Mouse (Mus musculus) myocyte (in vitro differentiated cells): ENCODE results near the gene Rnf19b. TPM values are rescaled to one million over a fixed set of nuclear protein-coding genes. Genes with fewer than 3 reads are reported as not detected.

Experiments
- H3K27me3 ChIP-seq: one replicate; pipeline ENCODE4 v1.6.1; 2011; ENCODE audit not compliant: control insufficient read depth, insufficient read depth, insufficient read length
- H3K36me3 ChIP-seq: one replicate; pipeline ENCODE4 v1.6.1; 2011; ENCODE audit not compliant: control insufficient read depth, insufficient read depth
- H3K4me2 ChIP-seq: one replicate; pipeline ENCODE4 v1.6.1; 2011; ENCODE audit warnings: low read depth, control low read depth
- H3K4me3 ChIP-seq: one replicate; pipeline ENCODE4 v1.5.1; 2011; ENCODE audit warnings: mild to moderate bottlenecking, control low read depth, moderate library complexity
- H3K79me2 ChIP-seq: one replicate; pipeline ENCODE4 v1.6.1; 2011; ENCODE audit not compliant: control insufficient read depth, insufficient read depth
- H3ac ChIP-seq: one replicate; pipeline ENCODE4 v1.6.1; 2011; ENCODE audit not compliant: control insufficient read depth, insufficient read length
- CEBPB ChIP-seq: IDR thresholded peaks from 2 replicates; pipeline ENCODE4 v1.6.1; 2011; ENCODE audit warnings: mild to moderate bottlenecking, moderate library complexity; ENCODE audit not compliant: poor library complexity, insufficient read depth, severe bottlenecking
- E2F4 ChIP-seq: IDR thresholded peaks from one replicate; pipeline ENCODE4 v1.6.1; 2011; ENCODE audit warnings: mild to moderate bottlenecking, control low read depth, moderate library complexity; ENCODE audit not compliant: insufficient read depth
- MAX ChIP-seq: IDR thresholded peaks from one replicate; pipeline ENCODE4 v1.6.1; 2011; ENCODE audit warnings: low read depth, mild to moderate bottlenecking, control low read depth
- MYOD1 ChIP-seq, 3 experiments: IDR thresholded peaks; one replicate each; pipeline ENCODE4 v1.6.1; 2011; ENCODE audit warnings: control low read depth in 2 of 3, low read depth in 2 of 3, mild to moderate bottlenecking in 2 of 3, moderate library complexity in 1 of 3; ENCODE audit not compliant: insufficient read length in 2 of 3, control insufficient read depth in 1 of 3
- MYOG ChIP-seq, 3 experiments: IDR thresholded peaks; one replicate each; pipeline ENCODE4 v1.6.1; 2011; ENCODE audit warnings: control low read depth in 2 of 3, low read depth in 2 of 3, mild to moderate bottlenecking in 2 of 3; ENCODE audit not compliant: insufficient read length in 2 of 3, control insufficient read depth in 1 of 3, insufficient read depth in 1 of 3
- POLR2A ChIP-seq: IDR thresholded peaks from one replicate; pipeline ENCODE4 v1.6.1; 2011; ENCODE audit warnings: low read depth, mild to moderate bottlenecking, control low read depth, moderate library complexity; ENCODE audit not compliant: insufficient read length
- POLR2AphosphoS2 ChIP-seq: IDR thresholded peaks from one replicate; pipeline ENCODE4 v1.6.1; 2011; ENCODE audit warnings: low read depth, control low read depth; ENCODE audit not compliant: insufficient read length
- REST ChIP-seq: IDR thresholded peaks from one replicate; pipeline ENCODE4 v1.6.1; 2011; ENCODE audit warnings: mild to moderate bottlenecking, control low read depth, moderate library complexity; ENCODE audit not compliant: insufficient read depth, insufficient read length
- SRF ChIP-seq: IDR thresholded peaks from one replicate; pipeline ENCODE4 v1.6.1; 2011; ENCODE audit warnings: low read depth; ENCODE audit not compliant: control insufficient read depth, insufficient read length
- TCF12 ChIP-seq: IDR thresholded peaks from one replicate; pipeline ENCODE4 v1.6.1; 2011; ENCODE audit warnings: mild to moderate bottlenecking, control low read depth; ENCODE audit not compliant: poor library complexity, insufficient read depth, severe bottlenecking
- TCF3 ChIP-seq: IDR thresholded peaks from one replicate; pipeline ENCODE4 v1.6.1; 2011; ENCODE audit warnings: low read depth, control low read depth; ENCODE audit not compliant: insufficient read length
- USF1 ChIP-seq: IDR thresholded peaks from one replicate; pipeline ENCODE4 v1.6.1; 2011; ENCODE audit warnings: low read depth, mild to moderate bottlenecking, control low read depth, moderate library complexity
- polyA plus RNA-seq: library from polyadenylated mRNA; unstranded; fragments of >200 nt; fragmentation: generic; extraction: Trizol; gene quantifications from one replicate; pipeline ENCODE4 v1.2.1, GENCODE M21; 2012; ENCODE audit warnings: missing spikeins

Gene Rnf19b
- polyA plus RNA-seq, 1 experiment: 49.3 TPM

GRCm38 (mm10) chr4:129062281-129063075 lies 4.4 kb downstream of the Rnf19b start:
- Histone ChIP-seq H3K4me2 (no peak overlapping the region), H3K79me2 (peaks cover 86% of the 10 kb centered on the region), H3ac (no peak overlapping the region), H3K27me3 (no peaks in the 10 kb centered on the region), H3K4me3 (no peak overlapping the region), H3K36me3 (peaks cover 6% of the 10 kb centered on the region)
- no peak for TF ChIP-seq POLR2AphosphoS2

GRCm38 (mm10) chr4:129065688-129066236 lies 7.7 kb downstream of the Rnf19b start:
- no peak overlapping the region for H3ac ChIP-seq
- TF ChIP-seq POLR2AphosphoS2: no peak
- TF ChIP-seq MYOD1 (IDR thresholded peaks at IDR 0.05; ENCODE audit: control insufficient read depth in 1 of 3, insufficient read length in 2 of 3, low read depth in 2 of 3): no peak
- TF ChIP-seq E2F4: no peak
- no peak for TF ChIP-seq REST
- no peak for TF ChIP-seq CEBPB
- no peak for TF ChIP-seq USF1
- no peak for TF ChIP-seq POLR2A
- TF ChIP-seq TCF12: no peak

GRCm38 (mm10) chr4:129067638-129068415 lies 9.8 kb downstream of the Rnf19b start:
- TF ChIP-seq POLR2AphosphoS2 (no peak), POLR2A (no peak), USF1 (no peak), MYOD1 (IDR thresholded peaks at IDR 0.05; ENCODE audit: control insufficient read depth in 1 of 3, insufficient read length in 2 of 3, low read depth in 2 of 3) (no peak), SRF (no peak), CEBPB (no peak), MYOG (IDR thresholded peaks at IDR 0.05; ENCODE audit: control insufficient read depth in 1 of 3, insufficient read depth in 1 of 3, insufficient read length in 2 of 3, low read depth in 2 of 3) (no peak), E2F4 (no peak), TCF12 (no peak), REST (no peak), TCF3 (no peak), MAX (no peak)
- Histone ChIP-seq H3K4me2 (peak overlapping the region; percentile 80), H3ac (no peak overlapping the region), H3K36me3 (peaks cover 4% of the 10 kb centered on the region), H3K79me2 (peaks cover 83% of the 10 kb centered on the region), H3K27me3 (no peaks in the 10 kb centered on the region), H3K4me3 (no peak overlapping the region)

More at GRCm38 (mm10) chr4:129065688-129066236, 7.7 kb downstream of the Rnf19b start:
- H3K4me3 ChIP-seq: no peak overlapping the region
- H3K79me2 ChIP-seq: peaks cover 83% of the 10 kb centered on the region
- H3K27me3 ChIP-seq: no peaks in the 10 kb centered on the region
- no peak overlapping the region for H3K4me2 ChIP-seq
- H3K36me3 ChIP-seq: peaks cover 6% of the 10 kb centered on the region

- Histone ChIP-seq H3ac (no peak overlapping the region), H3K36me3 (peaks cover 10% of the 10 kb centered on the region), H3K79me2 (peaks cover 74% of the 10 kb centered on the region), H3K27me3 (no peaks in the 10 kb centered on the region), H3K4me2 (peak overlapping the region; percentile 80), H3K4me3 (no peak overlapping the region)
- TF ChIP-seq TCF12: no peak
- no peak for TF ChIP-seq E2F4
- no peak for TF ChIP-seq MYOG (IDR thresholded peaks at IDR 0.05; ENCODE audit: control insufficient read depth in 1 of 3, insufficient read depth in 1 of 3, insufficient read length in 2 of 3, low read depth in 2 of 3)
- TF ChIP-seq USF1: no peak
- no peak for TF ChIP-seq POLR2AphosphoS2
- TF ChIP-seq SRF: no peak
- TF ChIP-seq POLR2A: no peak
- TF ChIP-seq MAX: no peak
- TF ChIP-seq TCF3: no peak
- no peak for TF ChIP-seq CEBPB
- TF ChIP-seq MYOD1 (IDR thresholded peaks at IDR 0.05; ENCODE audit: control insufficient read depth in 1 of 3, insufficient read length in 2 of 3, low read depth in 2 of 3): no peak
- TF ChIP-seq REST: no peak
Measured at GRCm38 (mm10) chr4:129068848-129069247, 10.8 kb downstream of the Rnf19b start.
